Mouse (Mus musculus) gastrocnemius, postnatal 10 days (tissue): ENCODE data around the gene Ms4a3. TPM values are rescaled to one million over a fixed set of nuclear protein-coding genes. Genes with fewer than 3 reads are reported as not detected.

Source experiments
- DNase-seq: peaks from one replicate; pipeline ENCODE4 v3.0.0; 2021; ENCODE audit warnings: mixed read lengths
- long read RNA-seq, 2 experiments: library from polyadenylated mRNA; stranded (forward); transcript quantifications; one replicate each; pipeline ENCODE4 v2.0.0; 2021
- total RNA-seq, 2 experiments: library from RNA; stranded (reverse); gene quantifications; 2 replicates each; pipeline ENCODE4 v1.2.3; 2021

Ms4a3 gene
- total RNA-seq, result under 1 TPM in 1 of 2 experiments, not detected in 1; 0.27 TPM
- long read RNA-seq, experiment 1, result 0 reads
- long read RNA-seq, experiment 2, result 0 reads

DNA sequence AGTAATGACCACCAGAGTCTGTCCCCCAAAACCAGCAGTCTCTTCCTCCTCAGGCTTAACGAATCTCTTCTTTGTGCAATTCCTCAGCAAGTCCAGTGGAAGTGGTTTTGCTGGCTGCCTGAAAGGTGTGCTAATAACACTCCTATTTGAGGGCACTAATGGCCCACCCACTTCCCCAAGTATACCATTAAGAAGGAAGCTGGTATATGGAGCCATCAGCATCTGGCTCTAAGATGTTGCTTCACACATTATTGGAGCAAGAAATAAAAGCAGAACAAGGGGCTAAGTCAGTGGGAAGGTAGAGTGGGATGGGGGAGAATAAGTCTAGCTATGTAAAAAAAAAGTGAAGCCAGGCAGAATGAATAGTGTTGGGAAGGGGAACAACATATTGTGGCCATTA, at the start of gene Ms4a3:
Ms4a3 (minus strand) TSS at position 120 of the 400 bp plus-strand sequence.
- DNase-seq, result no peak

DNA sequence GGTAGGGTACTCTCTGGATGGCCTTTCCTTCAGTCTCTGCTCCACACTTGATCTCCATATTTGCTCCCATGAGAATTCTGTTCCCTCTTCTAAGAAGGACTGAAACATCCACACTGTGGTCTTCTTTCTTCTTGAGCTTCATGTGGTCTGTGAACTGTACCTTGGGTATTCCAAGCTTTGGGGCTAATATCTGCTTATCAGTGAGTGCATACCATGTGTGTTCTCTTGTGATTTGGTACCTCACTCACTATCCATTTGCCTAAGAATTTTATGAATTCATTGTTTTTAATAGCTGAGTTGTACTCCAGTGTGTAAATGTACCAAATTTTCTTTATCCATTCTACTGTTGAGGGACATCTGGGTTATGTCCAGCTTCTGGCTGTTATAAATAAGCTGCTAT, 20.9 kb upstream of the Ms4a3 start:
- DNase-seq, result no peak

- DNase-seq, result no peak
Measured at GRCm38 (mm10) chr19:11660459-11660858, 19.8 kb upstream of the Ms4a3 start, which contains the start of gene Oosp2. Oosp2 (minus strand) TSS chr19:11660559.

DNA sequence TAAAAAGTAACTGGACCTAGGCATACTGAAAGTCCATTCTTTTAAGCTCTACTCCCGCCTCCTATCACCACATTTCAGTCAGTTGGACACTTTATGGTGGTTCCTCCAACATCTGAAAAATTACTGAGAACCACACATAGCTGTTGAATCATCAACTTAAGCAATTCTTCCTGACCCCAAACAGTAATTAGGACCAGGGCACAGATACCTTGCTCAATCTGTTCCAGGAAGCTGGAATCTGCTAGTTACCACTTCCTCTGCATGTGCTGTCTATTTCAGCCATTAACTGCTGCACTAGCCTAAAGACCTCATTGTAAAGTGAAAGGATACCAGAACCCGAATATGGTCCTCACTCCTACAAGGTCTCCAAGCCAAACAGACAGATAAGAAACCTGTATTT, 18.5 kb upstream of the Ms4a3 start:
- DNase-seq, result no peak

DNA sequence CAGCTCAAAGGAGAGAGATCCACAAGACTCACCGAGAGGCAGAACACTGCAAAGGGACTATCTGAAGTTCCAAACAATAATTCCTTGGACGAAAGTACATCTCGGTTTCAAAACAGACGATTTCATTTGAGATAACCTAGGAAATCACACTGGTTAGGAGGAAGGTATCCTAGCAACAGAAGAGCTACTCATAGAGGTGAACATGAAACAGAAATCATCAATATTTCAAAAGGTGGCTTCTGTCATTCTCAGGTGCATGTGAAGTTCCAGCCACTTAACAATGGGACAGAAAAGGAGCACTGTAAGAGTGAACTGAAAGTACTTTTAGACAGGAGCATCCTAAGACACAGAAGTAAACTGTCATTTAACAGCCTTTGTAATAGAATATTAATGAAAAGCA, 8.9 kb upstream of the Ms4a3 start:
- no peak for DNase-seq

GRCm38 (mm10) chr19:11646166-11646565, 5.5 kb upstream of the Ms4a3 start:
- no peak for DNase-seq

GRCm38 (mm10) chr19:11639038-11639437, 1.6 kb downstream of the Ms4a3 start:
- DNase-seq, result no peak

DNA sequence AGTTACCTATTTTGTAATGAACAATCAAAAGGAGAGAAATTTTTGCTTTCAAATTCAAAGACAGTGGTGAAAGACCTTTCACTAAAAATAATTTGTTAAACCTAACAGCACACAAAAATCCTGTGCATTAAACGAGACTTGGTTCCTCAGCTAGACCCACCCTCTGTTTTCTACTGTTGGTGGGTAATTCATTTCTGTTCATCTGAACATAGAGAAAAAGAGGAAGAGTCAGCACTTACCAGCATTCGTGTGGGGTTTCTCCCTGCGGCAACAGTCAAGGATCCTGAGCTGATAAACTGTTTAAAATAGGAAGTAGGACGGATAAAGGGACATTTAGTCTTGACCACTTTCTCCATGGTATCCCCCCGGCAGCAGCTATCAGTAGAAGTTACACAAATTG, 5.1 kb downstream of the Ms4a3 start:
- no peak for DNase-seq

GRCm38 (mm10) chr19:11634330-11634729, 6.3 kb downstream of the Ms4a3 start:
- DNase-seq, result no peak

- no peak for DNase-seq
Measured at GRCm38 (mm10) chr19:11633732-11634131, 6.9 kb downstream of the Ms4a3 start.

DNA sequence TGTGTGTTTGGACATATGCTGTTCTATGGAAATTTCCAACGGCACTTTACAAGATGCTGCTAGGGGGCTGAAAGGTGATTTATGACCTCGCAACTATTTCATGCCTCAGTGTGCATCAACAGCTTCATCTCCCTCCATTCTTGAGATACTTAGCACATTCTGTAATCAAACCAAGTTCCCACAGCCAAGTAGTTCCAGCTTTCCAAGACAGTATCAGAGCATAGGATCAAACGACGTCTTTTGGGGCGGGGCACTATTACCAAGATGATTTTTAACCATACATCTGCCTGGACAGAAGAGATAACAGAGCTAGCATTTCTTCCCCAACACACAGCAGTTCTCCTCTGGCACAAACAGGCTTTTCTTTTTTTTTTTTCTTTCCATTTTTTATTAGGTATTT, 15.4 kb downstream of the Ms4a3 start:
- no peak for DNase-seq

- no peak for DNase-seq
Measured at GRCm38 (mm10) chr19:11624800-11625199, 15.9 kb downstream of the Ms4a3 start.

GRCm38 (mm10) chr19:11623551-11623950, 17.1 kb downstream of the Ms4a3 start, which contains the start of gene Ms4a2:
Ms4a2 (minus strand) TSS chr19:11623719.
- DNase-seq, result no peak

GRCm38 (mm10) chr19:11617983-11618382, 22.7 kb downstream of the Ms4a3 start:
- DNase-seq, result no peak

DNA sequence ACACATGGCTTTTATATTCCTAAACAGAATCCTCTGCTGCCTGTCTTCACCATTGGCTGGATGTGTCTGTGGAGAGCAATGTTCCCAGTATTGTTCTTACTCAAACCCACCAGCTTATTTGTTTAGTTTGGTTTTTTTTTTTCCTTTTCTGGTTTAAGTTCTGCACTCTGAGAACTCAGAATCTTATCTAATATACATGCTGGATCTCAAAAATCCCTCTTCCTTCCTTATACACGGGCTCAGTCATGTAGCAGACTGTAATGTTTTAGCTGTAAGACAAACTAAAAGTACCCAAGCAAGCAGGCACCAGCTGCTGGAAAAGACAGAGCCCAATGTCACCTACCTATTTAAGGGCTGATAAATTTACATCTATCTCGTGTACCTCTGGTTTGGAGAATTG, 25.8 kb downstream of the Ms4a3 start:
- no peak for DNase-seq

- no peak for DNase-seq
Measured at GRCm38 (mm10) chr19:11613776-11614443, 26.7 kb downstream of the Ms4a3 start.

DNA sequence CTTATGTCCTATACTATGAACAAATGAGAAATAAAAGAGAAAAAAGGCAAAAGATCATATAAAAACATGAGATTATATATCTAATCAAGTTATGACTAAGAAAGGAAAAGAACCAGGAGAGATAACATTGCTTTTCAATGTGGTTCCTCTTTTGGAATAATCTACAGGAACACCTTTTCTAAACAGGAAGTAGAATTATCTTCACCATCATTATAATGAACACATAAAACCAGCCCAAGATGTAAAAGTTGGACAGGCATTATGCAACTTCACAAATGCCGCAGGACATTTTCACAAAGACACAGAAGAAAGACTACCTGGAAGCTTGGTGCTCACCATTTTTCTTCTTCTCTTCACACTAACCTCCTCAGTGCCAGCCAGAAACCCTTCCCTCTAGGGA, 27.6 kb downstream of the Ms4a3 start:
- DNase-seq, result no peak

DNA sequence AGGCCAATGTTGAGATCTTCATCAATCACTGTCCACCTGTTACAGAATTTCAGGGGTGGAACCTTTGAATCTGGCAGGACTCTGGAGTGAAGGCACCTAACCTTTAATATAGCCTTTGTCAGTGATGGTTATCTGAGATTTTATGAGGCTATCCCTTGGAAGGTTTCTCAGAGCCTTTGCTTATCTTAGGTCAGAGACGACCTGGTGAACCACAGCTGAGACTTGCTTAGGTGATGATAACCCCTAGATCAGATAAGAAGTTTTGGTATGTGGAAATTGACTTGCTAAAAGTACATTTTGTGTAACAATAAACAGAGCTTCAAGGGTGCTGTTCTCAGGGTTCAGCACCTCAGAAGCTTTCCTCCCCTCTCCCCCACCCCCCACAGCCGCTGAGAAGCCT, 28.4 kb downstream of the Ms4a3 start:
- no peak for DNase-seq

DNA sequence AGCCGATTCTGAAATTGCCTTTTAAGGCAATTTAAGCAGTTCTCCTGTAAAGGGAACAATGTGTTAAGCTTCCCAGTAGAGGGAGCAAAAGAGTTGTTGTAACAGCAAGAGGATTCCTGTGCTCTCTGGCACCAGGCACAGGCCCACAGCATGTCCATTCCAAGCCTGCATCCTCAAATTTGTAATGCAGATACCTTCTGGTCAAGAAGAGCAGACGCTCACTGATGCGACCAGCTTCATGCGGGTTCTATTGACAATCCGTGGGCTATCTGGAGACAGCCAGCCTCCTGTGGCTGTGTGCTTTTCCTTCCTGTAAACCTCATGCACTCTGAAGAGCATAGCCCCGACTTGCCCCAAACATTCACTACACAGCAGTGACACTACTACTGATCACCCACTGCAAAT, 29.1 kb downstream of the Ms4a3 start:
- DNase-seq, result no peak

DNA sequence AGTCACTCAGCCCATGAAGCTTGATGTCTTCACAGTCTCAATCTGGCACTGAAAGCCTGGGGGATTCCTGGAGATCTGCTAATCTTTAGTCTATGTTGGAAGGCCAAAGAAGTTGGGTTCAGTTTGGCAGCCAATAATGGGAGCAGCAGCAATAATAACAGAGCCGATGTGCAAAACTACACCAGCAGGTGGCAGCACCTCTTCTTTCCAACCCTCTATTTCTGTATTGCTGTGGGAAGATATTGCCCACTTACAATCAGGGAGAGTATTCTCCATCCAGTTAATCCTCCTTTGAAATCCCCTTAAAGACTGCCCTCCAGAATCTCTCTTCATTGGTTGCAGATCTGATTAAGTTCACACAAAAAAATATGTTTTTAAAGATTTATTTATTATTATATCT, 32.5 kb downstream of the Ms4a3 start:
- DNase-seq, result peak; percentile 27

DNA sequence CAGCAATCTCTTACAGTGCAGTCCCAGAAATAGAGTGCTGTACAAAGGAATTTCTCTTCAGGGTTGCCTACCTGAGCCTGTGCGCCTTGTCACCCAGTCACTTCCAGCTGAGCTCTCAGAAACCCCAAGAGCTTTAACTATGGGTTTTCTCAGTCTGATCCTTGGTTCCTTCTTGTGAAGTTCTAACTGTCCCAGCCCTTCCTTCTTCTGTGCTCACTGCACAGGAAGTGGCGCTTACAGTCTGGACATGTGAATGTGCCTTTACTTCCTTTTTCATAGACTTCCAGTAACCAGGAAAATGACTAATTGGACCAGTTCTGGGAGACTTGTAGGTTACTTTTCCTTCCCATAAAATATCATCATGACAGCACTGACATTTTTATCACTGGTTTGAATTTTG, 36.0 kb downstream of the Ms4a3 start, which contains the start of gene Ms4a6d:
Ms4a6d (minus strand) TSS at position 247 of the 400 bp plus-strand sequence.
- no peak for DNase-seq

DNA sequence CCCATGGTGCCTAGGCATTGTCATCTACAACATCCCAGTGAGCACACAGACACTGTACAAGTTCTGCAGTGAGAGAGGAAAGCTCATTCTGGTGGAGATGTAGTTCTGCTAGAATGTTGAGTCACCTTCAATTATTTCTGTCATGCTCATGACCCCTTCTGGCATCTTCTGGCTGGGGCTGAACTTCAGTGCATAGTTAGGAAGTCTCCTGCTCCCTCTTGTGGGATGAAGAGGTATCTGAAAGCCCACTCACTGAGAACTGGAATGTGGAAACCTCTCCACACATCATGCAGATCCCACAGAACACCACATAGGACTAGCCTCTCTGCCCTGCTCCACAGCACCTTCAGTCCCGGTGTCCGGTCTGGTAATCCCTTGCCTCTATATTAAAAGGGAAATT, 38.6 kb downstream of the Ms4a3 start:
- DNase-seq, result no peak

DNA sequence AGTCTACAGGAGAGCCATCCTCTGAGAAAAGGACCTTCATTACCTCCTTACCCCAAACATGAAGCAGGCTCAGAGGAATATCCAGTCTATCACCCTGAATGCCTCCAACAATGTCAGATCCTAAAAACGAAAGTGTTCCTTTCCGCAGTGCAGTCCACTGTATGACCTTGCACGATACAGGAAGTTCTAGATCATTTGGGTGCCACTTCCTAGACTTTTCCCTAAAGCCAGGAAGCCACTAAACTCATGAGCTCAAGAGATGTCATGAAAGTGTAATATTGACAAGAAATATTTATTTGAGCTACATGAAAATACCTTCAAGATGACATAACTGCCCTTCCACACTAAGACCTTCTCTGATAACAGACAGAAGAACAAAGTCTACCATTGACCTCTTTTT, 39.3 kb downstream of the Ms4a3 start:
- DNase-seq, result no peak

GRCm38 (mm10) chr19:11589891-11590449, 50.7 kb downstream of the Ms4a3 start:
- DNase-seq, result no peak
